Mouse (Mus musculus): ENCODE measurements at regions not wholly inside any gene's neighbourhood (a gene's known extent, or its start where the extent isn't known, plus 50 kb on each side); places are given as distances from the start of the nearest gene placed in this dataset.

- no peak for TF ChIP-seq POLR2A (IDR thresholded peaks at IDR 0.05; ENCODE audit: low read depth, low read length)
- TF ChIP-seq CTCF (IDR thresholded peaks at IDR 0.05; ENCODE audit: extremely low read depth, insufficient read length, insufficient replicate concordance, low read depth, low read length) = no peak
These were observed 276.7 kb downstream of the Rngtt start for GRCm38 (mm10) chr4:33586615-33587451.

Measured in small intestine, adult 2 months (tissue).